Mouse (Mus musculus) limb, embryonic 15.5 days (tissue): ENCODE measurements around the gene Slc8b1. TPM values are rescaled to one million over a fixed set of nuclear protein-coding genes. Genes with fewer than 3 reads are reported as not detected.
A peak's percentile ranks its signal among the peaks of the same experiment; 100 is the strongest.

Experiments used
- ATAC-seq: fragments of 200-750 bp; cut with Nextera tagmentation; 2 replicates; pipeline ENCODE4 v1.8.0; 2017; ENCODE audit warnings: low read depth, moderate TSS enrichment; ENCODE audit not compliant: insufficient number of reproducible peaks, low FRiP score, low TSS enrichment
- H3K27ac ChIP-seq: fragments of 300-500 bp; sonication (generic); 2 replicates; pipeline ENCODE4 v1.5.1; 2015; ENCODE audit warnings: moderate library complexity, mild to moderate bottlenecking, inconsistent platforms
- H3K27me3 ChIP-seq: fragments of 300-500 bp; sonication (generic); 2 replicates; pipeline ENCODE4 v1.6.1; 2015; ENCODE audit warnings: inconsistent platforms
- H3K36me3 ChIP-seq: fragments of 300-500 bp; sonication (generic); 2 replicates; pipeline ENCODE4 v1.6.1; 2015; ENCODE audit warnings: inconsistent platforms
- H3K4me1 ChIP-seq: fragments of 300-500 bp; sonication (generic); 2 replicates; pipeline ENCODE4 v1.6.1; 2015; ENCODE audit warnings: inconsistent platforms
- H3K4me2 ChIP-seq: fragments of 300-500 bp; sonication (generic); 2 replicates; pipeline ENCODE4 v1.6.1; 2015; ENCODE audit warnings: mild to moderate bottlenecking, inconsistent platforms
- H3K4me3 ChIP-seq: fragments of 300-500 bp; sonication (generic); 2 replicates; pipeline ENCODE4 v1.5.1; 2015; ENCODE audit warnings: mild to moderate bottlenecking, inconsistent platforms
- H3K9ac ChIP-seq: fragments of 300-500 bp; sonication (generic); 2 replicates; pipeline ENCODE4 v1.6.1; 2015; ENCODE audit warnings: inconsistent platforms
- H3K9me3 ChIP-seq: fragments of 300-500 bp; sonication (generic); 2 replicates; pipeline ENCODE4 v1.6.1; 2016; ENCODE audit warnings: inconsistent platforms
- WGBS: fragments of 180-500 bp; shearing (Covaris S2); methylation state at CpG from one replicate; pipeline ENCODE4 v1.1.7; 2015; 5-methylcytosine and 5-hydroxymethylcytosine counted together
- polyA plus RNA-seq: library from polyadenylated mRNA; unstranded; fragments of >200 nt; fragmentation: Nextera tagmentation; extraction: Ambion mirVana; gene quantifications from 2 replicates; pipeline ENCODE4 v1.2.1, GENCODE M21; 2015

Gene Slc8b1
- polyA plus RNA-seq, 1 experiment from 2014 or later: 12.0 TPM

GRCm38 (mm10) chr5:120560616-120561311, 49.8 kb downstream of the Slc8b1 start:
- 24% methylated on average over 16 of the region's 16 CpGs for WGBS
- Histone ChIP-seq H3K9ac (no peak overlapping the region), H3K4me2 (peak overlapping the region; percentile 38), H3K27me3 (no peaks in the 10 kb centered on the region), H3K4me1 (peaks cover 70% of the 10 kb centered on the region), H3K27ac (peak overlapping the region; percentile 55), H3K4me3 (no peak overlapping the region), H3K36me3 (peaks cover 15% of the 10 kb centered on the region), H3K9me3 (no peaks in the 10 kb centered on the region)
- ATAC-seq: peak; percentile 46

- 0 out of 2 replicates have a peak overlapping the region, but pooled peaks have one; percentile 12 for H3K4me2 ChIP-seq
- H3K4me1 ChIP-seq: peaks cover 88% of the 10 kb centered on the region
- no peak overlapping the region for H3K4me3 ChIP-seq
- H3K9ac ChIP-seq: no peak overlapping the region; the same call in 1 of the 2 replicates
- H3K36me3 ChIP-seq: no peaks in the 10 kb centered on the region
- no peaks in the 10 kb centered on the region for H3K9me3 ChIP-seq
- peak; percentile 45; the same call in 1 of the 2 replicates for ATAC-seq
- no peaks in the 10 kb centered on the region for H3K27me3 ChIP-seq
- WGBS: 36% methylated on average over 28 of the region's 28 CpGs
- peak overlapping the region; percentile 89 for H3K27ac ChIP-seq
These were observed 52.3 kb downstream of the Slc8b1 start for GRCm38 (mm10) chr5:120562956-120563913.

- Histone ChIP-seq H3K9me3 (no peaks in the 10 kb centered on the region), H3K27me3 (no peaks in the 10 kb centered on the region), H3K4me2 (no peak overlapping the region), H3K4me3 (no peak overlapping the region), H3K9ac (no peak overlapping the region), H3K36me3 (no peaks in the 10 kb centered on the region), H3K4me1 (peaks cover 88% of the 10 kb centered on the region), H3K27ac (peak overlapping the region; percentile 89)
- WGBS: 20% methylated on average over 4 of the region's 4 CpGs
- no peak for ATAC-seq
These were observed 52.9 kb downstream of the Slc8b1 start for GRCm38 (mm10) chr5:120563914-120564311.

GRCm38 (mm10) chr5:120565171-120565905, 54.4 kb downstream of the Slc8b1 start:
- no peaks in the 10 kb centered on the region for H3K36me3 ChIP-seq
- H3K27me3 ChIP-seq: no peaks in the 10 kb centered on the region
- H3K4me3 ChIP-seq: no peak overlapping the region
- no peaks in the 10 kb centered on the region for H3K9me3 ChIP-seq
- H3K4me1 ChIP-seq: peaks cover 91% of the 10 kb centered on the region
- no peak for ATAC-seq
- no peak overlapping the region for H3K9ac ChIP-seq
- 0 out of 2 replicates have a peak overlapping the region, but pooled peaks have one; percentile 1 for H3K4me2 ChIP-seq
- 0 out of 2 replicates have a peak overlapping the region, but pooled peaks have one; percentile 83 for H3K27ac ChIP-seq
- 41% methylated on average over 14 of the region's 15 CpGs for WGBS

- H3K4me2 ChIP-seq: no peak overlapping the region
- no peaks in the 10 kb centered on the region for H3K9me3 ChIP-seq
- H3K4me1 ChIP-seq: peaks cover 91% of the 10 kb centered on the region
- no peak for ATAC-seq
- no peaks in the 10 kb centered on the region for H3K36me3 ChIP-seq
- H3K9ac ChIP-seq: no peak overlapping the region
- no peaks in the 10 kb centered on the region for H3K27me3 ChIP-seq
- H3K27ac ChIP-seq: peak overlapping the region; percentile 83
- no peak overlapping the region for H3K4me3 ChIP-seq
- WGBS: 43% methylated on average over 5 of the region's 5 CpGs
These were observed 55.1 kb downstream of the Slc8b1 start for GRCm38 (mm10) chr5:120566101-120566500.

GRCm38 (mm10) chr5:120566681-120567252, 55.8 kb downstream of the Slc8b1 start:
- Histone ChIP-seq H3K9ac (0 out of 2 replicates have a peak overlapping the region, but pooled peaks have one; percentile 4), H3K9me3 (no peaks in the 10 kb centered on the region), H3K4me3 (no peak overlapping the region), H3K27ac (peak overlapping the region; percentile 83), H3K4me2 (peak overlapping the region; percentile 24; the same call in 1 of the 2 replicates), H3K36me3 (no peaks in the 10 kb centered on the region), H3K27me3 (no peaks in the 10 kb centered on the region), H3K4me1 (peaks cover 96% of the 10 kb centered on the region)
- 27% methylated on average over 9 of the region's 9 CpGs for WGBS
- ATAC-seq: no peak

GRCm38 (mm10) chr5:120567253-120567701, 56.3 kb downstream of the Slc8b1 start:
- H3K36me3 ChIP-seq: no peaks in the 10 kb centered on the region
- H3K9me3 ChIP-seq: no peaks in the 10 kb centered on the region
- ATAC-seq: peak; percentile 41
- peak overlapping the region; percentile 83 for H3K27ac ChIP-seq
- peaks cover 94% of the 10 kb centered on the region for H3K4me1 ChIP-seq
- no peak overlapping the region for H3K4me3 ChIP-seq
- no peaks in the 10 kb centered on the region for H3K27me3 ChIP-seq
- H3K4me2 ChIP-seq: peak overlapping the region; percentile 24; the same call in 1 of the 2 replicates
- 9% methylated on average over 21 of the region's 21 CpGs for WGBS
- H3K9ac ChIP-seq: 0 out of 2 replicates have a peak overlapping the region, but pooled peaks have one; percentile 4

- ATAC-seq: no peak
- H3K27ac ChIP-seq: peak overlapping the region; percentile 83
- H3K27me3 ChIP-seq: no peaks in the 10 kb centered on the region
- no peak overlapping the region for H3K9ac ChIP-seq
- H3K9me3 ChIP-seq: no peaks in the 10 kb centered on the region
- no peaks in the 10 kb centered on the region for H3K36me3 ChIP-seq
- 20% methylated on average over 14 of the region's 14 CpGs for WGBS
- H3K4me2 ChIP-seq: peak overlapping the region; percentile 24; the same call in 1 of the 2 replicates
- peaks cover 92% of the 10 kb centered on the region for H3K4me1 ChIP-seq
- H3K4me3 ChIP-seq: no peak overlapping the region
These were observed 56.8 kb downstream of the Slc8b1 start for GRCm38 (mm10) chr5:120567761-120568211.

- peaks cover 89% of the 10 kb centered on the region for H3K4me1 ChIP-seq
- H3K27me3 ChIP-seq: no peaks in the 10 kb centered on the region
- no peaks in the 10 kb centered on the region for H3K9me3 ChIP-seq
- no peak for ATAC-seq
- H3K27ac ChIP-seq: peak overlapping the region; percentile 83
- peak overlapping the region; percentile 15; the same call in 1 of the 2 replicates for H3K4me2 ChIP-seq
- WGBS: 25% methylated on average over 9 of the region's 9 CpGs
- no peak overlapping the region for H3K9ac ChIP-seq
- H3K36me3 ChIP-seq: no peaks in the 10 kb centered on the region
- H3K4me3 ChIP-seq: no peak overlapping the region
These were observed 57.4 kb downstream of the Slc8b1 start for GRCm38 (mm10) chr5:120568336-120568768.

- H3K4me3 ChIP-seq: no peak overlapping the region
- H3K27ac ChIP-seq: peak overlapping the region; percentile 83; the same call in 1 of the 2 replicates
- H3K4me1 ChIP-seq: peaks cover 84% of the 10 kb centered on the region
- 64% methylated on average over 4 of the region's 4 CpGs for WGBS
- H3K27me3 ChIP-seq: no peaks in the 10 kb centered on the region
- H3K4me2 ChIP-seq: no peak overlapping the region
- H3K9me3 ChIP-seq: no peaks in the 10 kb centered on the region
- H3K9ac ChIP-seq: no peak overlapping the region
- ATAC-seq: no peak
- H3K36me3 ChIP-seq: no peaks in the 10 kb centered on the region
These were observed 58.0 kb downstream of the Slc8b1 start for GRCm38 (mm10) chr5:120568964-120569363.

GRCm38 (mm10) chr5:120569791-120570190, 58.8 kb downstream of the Slc8b1 start:
- no peak overlapping the region for H3K9ac ChIP-seq
- no peak for ATAC-seq
- H3K4me1 ChIP-seq: peaks cover 78% of the 10 kb centered on the region
- no peaks in the 10 kb centered on the region for H3K9me3 ChIP-seq
- 83% methylated on average over 3 of the region's 3 CpGs for WGBS
- 0 out of 2 replicates have a peak, but pooled peaks cover 2% of the 10 kb centered on the region for H3K36me3 ChIP-seq
- H3K27ac ChIP-seq: peak overlapping the region; percentile 14; the same call in 1 of the 2 replicates
- H3K27me3 ChIP-seq: no peaks in the 10 kb centered on the region
- no peak overlapping the region for H3K4me3 ChIP-seq
- no peak overlapping the region for H3K4me2 ChIP-seq
